Mouse (Mus musculus): ENCODE data around the gene Cep170. TPM values are rescaled to one million over a fixed set of nuclear protein-coding genes. Genes with fewer than 3 reads are reported as not detected.

Gene Cep170
- 1.3 and 1.5 TPM in 2 replicates for polyA plus RNA-seq (2012; rRNA removed)

DNA sequence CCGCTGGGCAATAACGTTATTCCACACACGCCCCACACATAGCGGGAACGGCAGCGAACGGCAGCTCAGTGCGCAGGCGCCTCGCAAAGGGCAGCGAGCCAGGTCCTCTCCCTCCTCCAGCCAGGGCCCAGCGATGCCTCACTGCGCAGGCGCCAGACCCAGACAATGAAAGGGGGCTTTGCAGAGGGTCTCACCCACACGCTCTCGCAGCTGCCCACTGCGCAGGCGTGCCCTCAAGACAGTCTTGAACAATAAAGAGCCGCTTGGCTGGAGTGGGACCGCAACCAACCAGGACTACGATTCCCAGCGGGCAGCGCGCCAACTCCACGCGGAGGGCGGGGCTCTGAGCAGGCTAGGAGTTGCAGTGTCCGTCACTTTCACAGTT is at the start of gene Cep170:
TSS of gene Cep170 (minus strand) at position 32 of the 385 bp plus-strand sequence.

DNA sequence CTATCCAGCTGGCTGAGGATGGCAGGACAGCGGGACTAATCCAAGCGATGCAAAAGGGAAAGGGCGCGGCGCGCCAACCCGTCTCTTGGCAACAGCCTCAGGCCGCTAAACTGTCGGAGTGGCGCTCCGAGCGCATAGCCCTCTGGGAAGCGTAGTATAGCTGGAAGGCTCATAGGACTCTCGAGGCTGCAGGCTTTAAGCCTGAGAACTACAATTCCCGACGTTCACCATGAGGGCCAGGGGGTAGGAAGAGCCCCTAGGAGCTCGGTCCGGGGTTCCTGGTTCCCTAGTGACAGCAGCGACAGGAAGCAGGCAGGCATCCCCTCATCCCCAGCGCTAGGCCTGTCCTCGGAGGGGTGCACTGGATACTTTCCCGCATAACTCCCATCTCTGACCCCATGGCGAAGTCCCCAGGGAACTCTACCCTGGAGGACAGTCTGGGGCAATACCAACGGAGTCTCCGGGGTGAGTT is 760 bp upstream of the Cep170 start, which contains the start of gene Sdccag8:
TSS of gene Sdccag8 (plus strand) at position 70 of the 472 bp plus-strand sequence.

Other genes starting within 250 kb of the Cep170 start
- gene Sdccag8, start 593 bp upstream of the Cep170 start, polyA plus RNA-seq (2012; rRNA removed): 1.8 and 2.7 TPM in 2 replicates